Mouse (Mus musculus) layer of hippocampus, adult 6 months (tissue): Measurements from ENCODE around the gene Olfr95. TPM values are rescaled to one million over a fixed set of nuclear protein-coding genes. Genes with fewer than 3 reads are reported as not detected.

Source experiments
- long read RNA-seq, 2 experiments: library from polyadenylated mRNA; unstranded; transcript quantifications; one replicate each; pipeline ENCODE4 v2.0.0; 2019 to 2020
- polyA plus RNA-seq: library from polyadenylated mRNA; unstranded; fragments of <200 nt; fragmentation: Nextera tagmentation; gene quantifications from 2 replicates; pipeline ENCODE4 v1.2.3, GENCODE M21; 2021

Olfr95 gene
- not detected in 2 replicates for polyA plus RNA-seq
- long read RNA-seq, experiment 1, result 0 reads
- long read RNA-seq, experiment 2, result 0 reads

GRCm38 (mm10) chr17:37213018-37213417 lies at the start of gene Olfr95:
Gene Olfr95, minus strand, starts transcription at chr17:37213118.

GRCm38 (mm10) chr17:37237230-37237629 lies 24.3 kb upstream of the Olfr95 start, which contains the start of gene Olfr97:
Gene Olfr97, minus strand, starts transcription at chr17:37237330.

GRCm38 (mm10) chr17:37219846-37220245 lies 6.9 kb upstream of the Olfr95 start, which contains the start of gene Olfr96:
Gene Olfr96, plus strand, starts transcription at chr17:37220146.

GRCm38 (mm10) chr17:37200894-37201293 lies 12.0 kb downstream of the Olfr95 start, which contains the start of gene Olfr94:
Gene Olfr94, minus strand, starts transcription at chr17:37200994.

GRCm38 (mm10) chr17:37193656-37194055 lies 19.3 kb downstream of the Olfr95 start, which contains the start of gene Ubd:
Gene Ubd, plus strand, starts transcription at chr17:37193892.

GRCm38 (mm10) chr17:37161394-37161793 lies 51.5 kb downstream of the Olfr95 start, which contains the start of gene Olfr93:
Gene Olfr93, minus strand, starts transcription at chr17:37161494.

Other genes with a start within 250 kb of the Olfr95 start
- not detected in 2 replicates for gene 2410137M14Rik, start 231.9 kb downstream of the Olfr95 start, polyA plus RNA-seq
- gene H2-M5, start 223.6 kb downstream of the Olfr95 start, polyA plus RNA-seq, result 0.15 TPM in 1 of 2 replicates, not detected in the other
- 0.85 and 1.7 TPM in 2 replicates for gene Zfp57, start 212.0 kb downstream of the Olfr95 start, polyA plus RNA-seq
- gene Mog, start 189.7 kb downstream of the Olfr95 start, polyA plus RNA-seq, result 88.1 and 99.0 TPM in 2 replicates
- gene Gabbr1, start 167.2 kb downstream of the Olfr95 start, polyA plus RNA-seq, result 44.8 and 46.3 TPM in 2 replicates
- not detected in 2 replicates for gene Olfr90, start 124.6 kb downstream of the Olfr95 start, polyA plus RNA-seq
- not detected in 2 replicates for gene Olfr91, start 114.8 kb downstream of the Olfr95 start, polyA plus RNA-seq
- gene Olfr92, start 93.0 kb downstream of the Olfr95 start, polyA plus RNA-seq, result not detected in 2 replicates
- not detected in 2 replicates for gene Olfr93, start 51.6 kb downstream of the Olfr95 start, polyA plus RNA-seq
- not detected in 2 replicates for gene Ubd, start 19.2 kb downstream of the Olfr95 start, polyA plus RNA-seq
- not detected in 2 replicates for gene Olfr94, start 12.1 kb downstream of the Olfr95 start, polyA plus RNA-seq
- not detected in 2 replicates for gene Olfr96, start 7.0 kb upstream of the Olfr95 start, polyA plus RNA-seq
- gene Olfr97, start 24.2 kb upstream of the Olfr95 start, polyA plus RNA-seq, result not detected in 2 replicates
- gene Olfr98, start 50.6 kb upstream of the Olfr95 start, polyA plus RNA-seq, result not detected in 2 replicates
- gene H2-M3, start 57.1 kb upstream of the Olfr95 start, polyA plus RNA-seq, result 3.3 and 3.5 TPM in 2 replicates
- gene Olfr99, start 70.3 kb upstream of the Olfr95 start, polyA plus RNA-seq, result not detected in 2 replicates
- not detected in 2 replicates for gene Olfr101, start 91.2 kb upstream of the Olfr95 start, polyA plus RNA-seq
- gene Olfr102, start 103.9 kb upstream of the Olfr95 start, polyA plus RNA-seq, result not detected in 2 replicates
- not detected in 2 replicates for gene Olfr103, start 126.6 kb upstream of the Olfr95 start, polyA plus RNA-seq
- not detected in 2 replicates for gene Olfr104-ps, start 146.5 kb upstream of the Olfr95 start, polyA plus RNA-seq
- gene Olfr105-ps, start 165.9 kb upstream of the Olfr95 start, polyA plus RNA-seq, result not detected in 2 replicates
- gene Olfr106-ps, start 177.3 kb upstream of the Olfr95 start, polyA plus RNA-seq, result not detected in 2 replicates
- not detected in 2 replicates for gene Olfr107, start 186.1 kb upstream of the Olfr95 start, polyA plus RNA-seq
- not detected in 2 replicates for gene Olfr108, start 232.4 kb upstream of the Olfr95 start, polyA plus RNA-seq
- gene Olfr109, start 245.8 kb upstream of the Olfr95 start, polyA plus RNA-seq, result not detected in 2 replicates